Mouse (Mus musculus) neural tube, embryonic 11.5 days (tissue): ENCODE results near the gene Krtap21-1. TPM values are rescaled to one million over a fixed set of nuclear protein-coding genes. Genes with fewer than 3 reads are reported as not detected.

ENCODE experiments used
- ATAC-seq: fragments of 200-750 bp; cut with Nextera tagmentation; 2 replicates; pipeline ENCODE4 v1.8.0; 2017; ENCODE audit warnings: moderate number of reproducible peaks, mild to moderate bottlenecking, moderate TSS enrichment, moderate library complexity; ENCODE audit not compliant: insufficient read depth, low FRiP score, low TSS enrichment
- DNase-seq: peaks from one replicate; pipeline ENCODE4 v3.0.0-alpha.2; 2015; ENCODE audit warnings: low spot score
- H3K27ac ChIP-seq: fragments of 300-500 bp; sonication (generic); 2 replicates; pipeline ENCODE4 v1.5.1; 2014; ENCODE audit warnings: low read depth, mild to moderate bottlenecking, low read length
- H3K27me3 ChIP-seq: fragments of 300-500 bp; sonication (generic); 2 replicates; pipeline ENCODE4 v1.6.1; 2014; ENCODE audit warnings: mild to moderate bottlenecking, low read length, mixed read lengths; ENCODE audit not compliant: control insufficient read depth, insufficient read depth
- H3K36me3 ChIP-seq: fragments of 300-500 bp; sonication (generic); 2 replicates; pipeline ENCODE4 v1.6.1; 2014; ENCODE audit warnings: mild to moderate bottlenecking, low read length, moderate library complexity, mixed read lengths; ENCODE audit not compliant: control insufficient read depth, insufficient read depth
- H3K4me1 ChIP-seq: fragments of 300-500 bp; sonication (generic); 2 replicates; pipeline ENCODE4 v1.6.1; 2014; ENCODE audit warnings: low read length, mixed read lengths; ENCODE audit not compliant: control insufficient read depth, insufficient read depth
- H3K4me2 ChIP-seq: fragments of 300-500 bp; sonication (generic); 2 replicates; pipeline ENCODE4 v1.6.1; 2014; ENCODE audit warnings: low read depth, mild to moderate bottlenecking, moderate library complexity
- H3K4me3 ChIP-seq: fragments of 300-500 bp; sonication (generic); 2 replicates; pipeline ENCODE4 v1.5.1; 2014; ENCODE audit warnings: low read depth, low read length
- H3K9ac ChIP-seq: fragments of 300-500 bp; sonication (generic); 2 replicates; pipeline ENCODE4 v1.6.1; 2014; ENCODE audit warnings: mild to moderate bottlenecking, low read length
- H3K9me3 ChIP-seq: fragments of 300-500 bp; sonication (generic); 2 replicates; pipeline ENCODE4 v1.6.1; 2016; ENCODE audit warnings: low read length; ENCODE audit not compliant: control insufficient read depth
- WGBS: fragments of 180-500 bp; shearing (Covaris S2); extraction: QIAGEN DNeasy Blood & Tissue Kit; methylation state at CpG from one replicate; pipeline ENCODE4 v1.1.7; 2014; 5-methylcytosine and 5-hydroxymethylcytosine counted together
- polyA plus RNA-seq: library from polyadenylated mRNA; unstranded; fragments of >200 nt; fragmentation: Nextera tagmentation; extraction: Ambion mirVana; gene quantifications from 2 replicates; pipeline ENCODE4 v1.2.1, GENCODE M21; 2014

The Krtap21-1 gene
- not detected in 2 replicates for polyA plus RNA-seq

GRCm38 (mm10) chr16:89403768-89404167 is at the start of gene Krtap21-1:
Gene Krtap21-1, minus strand, starts transcription at chr16:89403868.
- ATAC-seq (no peak), DNase-seq (no peak)
- Histone ChIP-seq H3K4me3 (no peak within 1 kb of the TSS), H3K27me3 (no peaks in the 10 kb centered on the region), H3K9ac (no peak within 1 kb of the TSS), H3K36me3 (no peaks in the 10 kb centered on the region), H3K27ac (no peak within 1 kb of the TSS), H3K9me3 (no peaks in the 10 kb centered on the region), H3K4me1 (no peaks in the 10 kb centered on the region), H3K4me2 (no peak within 1 kb of the TSS)
- 87% methylated on average over 2 of the region's 2 CpGs for WGBS

GRCm38 (mm10) chr16:89429586-89429985 is 25.9 kb upstream of the Krtap21-1 start:
- WGBS, result 80% methylated on average over 2 of the region's 2 CpGs
- Histone ChIP-seq H3K4me3 (no peak overlapping the region), H3K4me2 (no peak overlapping the region), H3K27ac (no peak overlapping the region), H3K36me3 (no peaks in the 10 kb centered on the region), H3K27me3 (no peaks in the 10 kb centered on the region), H3K4me1 (no peaks in the 10 kb centered on the region), H3K9ac (no peak overlapping the region), H3K9me3 (no peaks in the 10 kb centered on the region)
- ATAC-seq (no peak), DNase-seq (no peak)

GRCm38 (mm10) chr16:89425310-89425709 is 21.6 kb upstream of the Krtap21-1 start:
- Histone ChIP-seq H3K36me3 (no peaks in the 10 kb centered on the region), H3K4me1 (no peaks in the 10 kb centered on the region), H3K4me3 (no peak overlapping the region), H3K27me3 (no peaks in the 10 kb centered on the region), H3K27ac (no peak overlapping the region), H3K4me2 (no peak overlapping the region), H3K9ac (no peak overlapping the region), H3K9me3 (no peaks in the 10 kb centered on the region)
- ATAC-seq (no peak), DNase-seq (no peak)
- WGBS, result 90% methylated on average over 5 of the region's 5 CpGs

GRCm38 (mm10) chr16:89420011-89420410 is 16.3 kb upstream of the Krtap21-1 start, which contains the start of gene Krtap6-2:
Gene Krtap6-2, minus strand, starts transcription at chr16:89420111.
- Histone ChIP-seq H3K9ac (no peak within 1 kb of the TSS), H3K4me3 (no peak within 1 kb of the TSS), H3K4me1 (no peaks in the 10 kb centered on the region), H3K27ac (no peak within 1 kb of the TSS), H3K27me3 (no peaks in the 10 kb centered on the region), H3K9me3 (no peaks in the 10 kb centered on the region), H3K36me3 (no peaks in the 10 kb centered on the region), H3K4me2 (no peak within 1 kb of the TSS)
- DNase-seq (no peak), ATAC-seq (no peak)
- 96% methylated on average over 3 of the region's 3 CpGs for WGBS

- no peak overlapping the region for H3K4me3 ChIP-seq
- no peaks in the 10 kb centered on the region for H3K27me3 ChIP-seq
- H3K9ac ChIP-seq, result no peak overlapping the region
- no peaks in the 10 kb centered on the region for H3K9me3 ChIP-seq
- ATAC-seq, result no peak
- no peak overlapping the region for H3K27ac ChIP-seq
- no peaks in the 10 kb centered on the region for H3K36me3 ChIP-seq
- H3K4me2 ChIP-seq, result no peak overlapping the region
- 92% methylated on average over 3 of the region's 3 CpGs for WGBS
- DNase-seq, result no peak
- no peaks in the 10 kb centered on the region for H3K4me1 ChIP-seq
Observed at GRCm38 (mm10) chr16:89416311-89416710, 12.6 kb upstream of the Krtap21-1 start.

- Histone ChIP-seq H3K9me3 (no peaks in the 10 kb centered on the region), H3K4me2 (no peak overlapping the region), H3K4me1 (no peaks in the 10 kb centered on the region), H3K4me3 (no peak overlapping the region), H3K9ac (no peak overlapping the region), H3K36me3 (no peaks in the 10 kb centered on the region), H3K27me3 (no peaks in the 10 kb centered on the region), H3K27ac (no peak overlapping the region)
- DNase-seq (no peak), ATAC-seq (no peak)
- 79% methylated on average over 5 of the region's 5 CpGs for WGBS
Observed at GRCm38 (mm10) chr16:89410345-89411068, 6.8 kb upstream of the Krtap21-1 start.

- H3K9me3 ChIP-seq, result no peaks in the 10 kb centered on the region
Observed at GRCm38 (mm10) chr16:89372734-89373461, 30.8 kb downstream of the Krtap21-1 start.

More at GRCm38 (mm10) chr16:89372734-89373461, 30.8 kb downstream of the Krtap21-1 start:
- no peaks in the 10 kb centered on the region for H3K36me3 ChIP-seq
- no peak overlapping the region for H3K27ac ChIP-seq
- no peaks in the 10 kb centered on the region for H3K27me3 ChIP-seq
- DNase-seq, result no peak
- WGBS, result 83% methylated on average over 2 of the region's 2 CpGs
- H3K9ac ChIP-seq, result no peak overlapping the region
- no peak overlapping the region for H3K4me3 ChIP-seq
- no peak overlapping the region for H3K4me2 ChIP-seq
- no peak for ATAC-seq
- H3K4me1 ChIP-seq, result no peaks in the 10 kb centered on the region
